In genomic region chr1:95644292-95644691, GRCm38 (mm10) we compare ENCODE assay signal across 26 mouse cellular contexts.
"Had no signal": no experiment of that assay in that cellular context is flagged by ENCODE, and none has a peak within 500 bp of the region (broad histone marks: within the 10 kb centered on the region; RNA-seq: fewer than 3 reads in every experiment).

No protein-coding gene starts in this region.

- DNase-seq: gastrocnemius, postnatal 14 days; gastrocnemius, postnatal 36 days; heart, adult 18-20 months; heart, postnatal 4 days; kidney, adult 18-20 months; kidney, adult 8-10 months; kidney, postnatal 10 days; kidney, postnatal 25 days; kidney, postnatal 4 days; layer of hippocampus, adult 9-11 months; layer of hippocampus, postnatal 36 days; liver; liver, embryonic 13.5 days had no signal

- H3K27ac ChIP-seq: heart, embryonic 10.5 days; hindbrain, embryonic 10.5 days; hindbrain, embryonic 12.5 days; hindbrain, embryonic 14.5 days; intestine, embryonic 15.5 days; left cerebral cortex, adult 2 months; limb, embryonic 10.5 days; limb, embryonic 12.5 days; liver, embryonic 13.5 days had no signal

- H3K4me2 ChIP-seq: heart, embryonic 12.5 days; hindbrain, embryonic 12.5 days; hindbrain, embryonic 14.5 days; intestine, embryonic 15.5 days; limb, embryonic 12.5 days; liver, embryonic 11.5 days; liver, embryonic 13.5 days had no signal

- H3K9ac ChIP-seq: heart, embryonic 12.5 days; hindbrain, embryonic 12.5 days; hindbrain, embryonic 14.5 days; intestine, embryonic 15.5 days; limb, embryonic 12.5 days; liver, embryonic 13.5 days had no signal

- H3K4me1 ChIP-seq: heart, embryonic 10.5 days; heart, embryonic 12.5 days; hindbrain, embryonic 10.5 days; hindbrain, embryonic 12.5 days; intestine, embryonic 15.5 days; limb, embryonic 10.5 days; limb, embryonic 12.5 days; liver, embryonic 13.5 days had no signal

- H3K9me3 ChIP-seq: heart, embryonic 10.5 days; heart, embryonic 12.5 days; hindbrain, embryonic 10.5 days; hindbrain, embryonic 12.5 days; intestine, embryonic 15.5 days; limb, embryonic 10.5 days; limb, embryonic 12.5 days; liver, embryonic 13.5 days had no signal

- H3K36me3 ChIP-seq: heart, embryonic 10.5 days; heart, embryonic 12.5 days; hindbrain, embryonic 10.5 days; hindbrain, embryonic 12.5 days; intestine, embryonic 15.5 days; limb, embryonic 10.5 days; limb, embryonic 12.5 days; liver, embryonic 13.5 days had no signal

- ATAC-seq: hindbrain, embryonic 16.5 days; inflammation-experienced regulatory T-cells, adult 6 months; intestine, embryonic 15.5 days; intestine, postnatal 0 days had no signal

- H3K4me3 ChIP-seq: heart, embryonic 10.5 days; heart, embryonic 12.5 days; hindbrain, embryonic 10.5 days; hindbrain, embryonic 12.5 days; intestine, embryonic 15.5 days; left cerebral cortex, adult 2 months; limb, embryonic 10.5 days; limb, embryonic 12.5 days; liver, embryonic 13.5 days had no signal

- H3K27me3 ChIP-seq: heart, embryonic 12.5 days; hindbrain, embryonic 12.5 days; intestine, embryonic 15.5 days; limb, embryonic 12.5 days; liver, embryonic 13.5 days had no signal
